Mouse (Mus musculus): ENCODE measurements around the gene Olfr1484. TPM values are rescaled to one million over a fixed set of nuclear protein-coding genes. Genes with fewer than 3 reads are reported as not detected.
"Not testable (repeated sequence)": the region's sequence is repeated elsewhere in the genome, so short reads cannot be mapped to it uniquely, and the experiment has no call there.

Olfr1484 gene
- polyA plus RNA-seq (2014; fragmentation: Nextera tagmentation; extraction: Ambion mirVana): not detected in 2 replicates

GRCm38 (mm10) chr19:13583211-13583610, at the start of gene Olfr1484:
Olfr1484 (plus strand) TSS chr19:13583511.
- ATAC-seq (ENCODE audit: insufficient read depth) (no peak), DNase-seq (no peak)
- Histone ChIP-seq H3K9me3 (ENCODE audit: low read depth, low read length) (no peaks in the 10 kb centered on the region), H3K27me3 (ENCODE audit: insufficient read depth, low read length) (no peaks in the 10 kb centered on the region), H3K36me3 (ENCODE audit: insufficient read depth) (no peaks in the 10 kb centered on the region), H3K4me2 (no peak within 1 kb of the TSS), H3K4me3 (ENCODE audit: low read depth, low read length) (no peak within 1 kb of the TSS), H3K4me1 (ENCODE audit: insufficient read depth) (no peaks in the 10 kb centered on the region), H3K9ac (no peak within 1 kb of the TSS), H3K27ac (ENCODE audit: low read depth) (no peak within 1 kb of the TSS)
- WGBS: 87% methylated on average over 1 of the region's 1 CpGs
- no peak for TF ChIP-seq CTCF (IDR thresholded peaks at IDR 0.05; ENCODE audit: low read depth)

GRCm38 (mm10) chr19:13617075-13617474, 33.8 kb downstream of the Olfr1484 start, which contains the start of gene Olfr1487:
Olfr1487 (plus strand) TSS chr19:13617375.
- 89% methylated on average over 2 of the region's 2 CpGs for WGBS
- not testable (repeated sequence) for H3K4me1 ChIP-seq (ENCODE audit: insufficient read depth); DNase-seq; H3K9me3 ChIP-seq (ENCODE audit: low read depth, low read length); H3K9ac ChIP-seq; H3K27me3 ChIP-seq (ENCODE audit: insufficient read depth, low read length); ATAC-seq (ENCODE audit: insufficient read depth); H3K27ac ChIP-seq (ENCODE audit: low read depth); H3K36me3 ChIP-seq (ENCODE audit: insufficient read depth); H3K4me2 ChIP-seq; H3K4me3 ChIP-seq (ENCODE audit: low read depth, low read length)

DNA sequence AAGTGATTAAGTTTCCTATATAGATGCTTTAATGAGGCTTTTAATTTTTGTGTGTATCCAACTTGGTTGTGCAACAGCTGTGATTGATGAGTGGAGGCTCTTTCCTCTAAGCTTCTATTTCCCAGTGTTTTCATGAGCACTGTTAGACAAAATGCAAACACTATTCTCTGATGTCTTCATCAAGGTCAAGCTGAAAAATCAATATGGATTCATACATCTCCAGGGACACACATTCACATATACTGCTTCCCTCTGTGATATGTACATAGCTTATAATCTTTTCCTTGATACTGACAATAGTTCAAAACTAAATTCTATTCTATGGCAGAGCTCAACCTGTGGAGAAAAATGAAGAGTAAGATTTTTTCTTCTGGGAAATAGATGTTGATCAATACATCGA, 48.0 kb downstream of the Olfr1484 start, which contains the start of gene Olfr1489:
Olfr1489 (plus strand) TSS at position 301 of the 400 bp plus-strand sequence.
- Histone ChIP-seq H3K36me3 (ENCODE audit: insufficient read depth) (no peaks in the 10 kb centered on the region), H3K27me3 (ENCODE audit: insufficient read depth, low read length) (no peaks in the 10 kb centered on the region), H3K9me3 (ENCODE audit: low read depth, low read length) (peaks cover under 1% of the 10 kb centered on the region; the same call in 1 of the 2 replicates), H3K4me2 (no peak within 1 kb of the TSS), H3K4me1 (ENCODE audit: insufficient read depth) (no peaks in the 10 kb centered on the region), H3K4me3 (ENCODE audit: low read depth, low read length) (no peak within 1 kb of the TSS), H3K27ac (ENCODE audit: low read depth) (no peak within 1 kb of the TSS), H3K9ac (no peak within 1 kb of the TSS)
- no peak for TF ChIP-seq CTCF (IDR thresholded peaks at IDR 0.05; ENCODE audit: low read depth)
- 84% methylated on average over 1 of the region's 1 CpGs for WGBS
- ATAC-seq (ENCODE audit: insufficient read depth) (no peak), DNase-seq (no peak)

Small RNA genes lying within 50 kb of the gene (microRNA-seq; reads per million reads assigned to microRNA genes)
- gene Gm22323 (ENCODE audit: borderline number of aligned reads) (not detected), gene Gm23931 (ENCODE audit: borderline number of aligned reads) (not detected)

Other genes starting within 250 kb of the Olfr1484 start
- gene Olfr1466, start 244.6 kb upstream of the Olfr1484 start, polyA plus RNA-seq (2014; fragmentation: Nextera tagmentation; extraction: Ambion mirVana): not detected in 2 replicates
- gene Olfr1467, start 221.3 kb upstream of the Olfr1484 start, polyA plus RNA-seq (2014; fragmentation: Nextera tagmentation; extraction: Ambion mirVana): not detected in 2 replicates
- not detected in 2 replicates for gene Olfr1469, start 175.7 kb upstream of the Olfr1484 start, polyA plus RNA-seq (2014; fragmentation: Nextera tagmentation; extraction: Ambion mirVana)
- not detected in 2 replicates for gene Olfr1471, start 140.1 kb upstream of the Olfr1484 start, polyA plus RNA-seq (2014; fragmentation: Nextera tagmentation; extraction: Ambion mirVana)
- not detected in 2 replicates for gene Olfr1472, start 127.4 kb upstream of the Olfr1484 start, polyA plus RNA-seq (2014; fragmentation: Nextera tagmentation; extraction: Ambion mirVana)
- not detected in 2 replicates for gene Olfr1474, start 113.9 kb upstream of the Olfr1484 start, polyA plus RNA-seq (2014; fragmentation: Nextera tagmentation; extraction: Ambion mirVana)
- gene Olfr1475, start 103.3 kb upstream of the Olfr1484 start, polyA plus RNA-seq (2014; fragmentation: Nextera tagmentation; extraction: Ambion mirVana): not detected in 2 replicates
- gene Olfr1477, start 83.0 kb upstream of the Olfr1484 start, polyA plus RNA-seq (2014; fragmentation: Nextera tagmentation; extraction: Ambion mirVana): not detected in 2 replicates
- gene Olfr1480, start 55.6 kb upstream of the Olfr1484 start, polyA plus RNA-seq (2014; fragmentation: Nextera tagmentation; extraction: Ambion mirVana): not detected in 2 replicates
- gene Olfr1487, start 33.9 kb downstream of the Olfr1484 start, polyA plus RNA-seq (2014; fragmentation: Nextera tagmentation; extraction: Ambion mirVana): not detected in 2 replicates
- gene Olfr1489, start 48.1 kb downstream of the Olfr1484 start, polyA plus RNA-seq (2014; fragmentation: Nextera tagmentation; extraction: Ambion mirVana): not detected in 2 replicates
- gene Olfr1490, start 67.6 kb downstream of the Olfr1484 start, polyA plus RNA-seq (2014; fragmentation: Nextera tagmentation; extraction: Ambion mirVana): not detected in 2 replicates
- not detected in 2 replicates for gene Olfr1491, start 113.8 kb downstream of the Olfr1484 start, polyA plus RNA-seq (2014; fragmentation: Nextera tagmentation; extraction: Ambion mirVana)
- gene Olfr1493-ps1, start 139.8 kb downstream of the Olfr1484 start, polyA plus RNA-seq (2014; fragmentation: Nextera tagmentation; extraction: Ambion mirVana): not detected in 2 replicates
- gene Olfr1494, start 156.2 kb downstream of the Olfr1484 start, polyA plus RNA-seq (2014; fragmentation: Nextera tagmentation; extraction: Ambion mirVana): not detected in 2 replicates
- not detected in 2 replicates for gene Olfr1495, start 181.1 kb downstream of the Olfr1484 start, polyA plus RNA-seq (2014; fragmentation: Nextera tagmentation; extraction: Ambion mirVana)
- gene Olfr1496, start 194.4 kb downstream of the Olfr1484 start, polyA plus RNA-seq (2014; fragmentation: Nextera tagmentation; extraction: Ambion mirVana): not detected in 2 replicates
- not detected in 2 replicates for gene Olfr1497, start 214.7 kb downstream of the Olfr1484 start, polyA plus RNA-seq (2014; fragmentation: Nextera tagmentation; extraction: Ambion mirVana)
- not detected in 2 replicates for gene Olfr1499, start 235.9 kb downstream of the Olfr1484 start, polyA plus RNA-seq (2014; fragmentation: Nextera tagmentation; extraction: Ambion mirVana)
- not detected in 2 replicates for gene Olfr1500, start 247.0 kb downstream of the Olfr1484 start, polyA plus RNA-seq (2014; fragmentation: Nextera tagmentation; extraction: Ambion mirVana)